Mouse (Mus musculus): ENCODE measurements around the gene Umad1. TPM values are rescaled to one million over a fixed set of nuclear protein-coding genes. Genes with fewer than 3 reads are reported as not detected.

Umad1 gene
- polyA plus RNA-seq, 1 experiment from 2014 or later = 17.9 TPM

- Histone ChIP-seq H3K27me3 (ENCODE audit: control insufficient read depth, insufficient read depth, low read length) (no peaks in the 10 kb centered on the region), H3K9ac (ENCODE audit: low read length) (no peak overlapping the region), H3K4me3 (ENCODE audit: low read depth, low read length) (no peak overlapping the region), H3K36me3 (ENCODE audit: control insufficient read depth, insufficient read depth, low read length) (no peaks in the 10 kb centered on the region), H3K4me1 (replicated peaks; ENCODE audit: control insufficient read depth, insufficient read depth) (peaks cover 2% of the 10 kb centered on the region; the same call in 1 of the 2 replicates), H3K9me3 (ENCODE audit: control insufficient read depth, low read length) (no peaks in the 10 kb centered on the region), H3K4me2 (replicated peaks; ENCODE audit: low read depth) (no peak overlapping the region), H3K27ac (replicated peaks) (no peak overlapping the region)
- no peak for TF ChIP-seq CTCF (IDR thresholded peaks at IDR 0.05; ENCODE audit: low read depth)
- no peak for TF ChIP-seq EP300 (optimal IDR thresholded peaks at IDR 0.05)
- WGBS = 79% methylated on average over 3 of the region's 3 CpGs
- no peak for DNase-seq (ENCODE audit: low spot score)
- ATAC-seq (ENCODE audit: low FRiP score, low TSS enrichment) = no peak
These were observed 210.8 kb downstream of the Umad1 start for GRCm38 (mm10) chr6:8469918-8470317.

- 89% methylated on average over 3 of the region's 3 CpGs for WGBS
- Histone ChIP-seq H3K36me3 (ENCODE audit: control insufficient read depth, insufficient read depth, low read length) (no peaks in the 10 kb centered on the region), H3K27ac (replicated peaks) (no peak overlapping the region), H3K9me3 (ENCODE audit: control insufficient read depth, low read length) (no peaks in the 10 kb centered on the region), H3K4me1 (replicated peaks; ENCODE audit: control insufficient read depth, insufficient read depth) (peaks cover 2% of the 10 kb centered on the region; the same call in 1 of the 2 replicates), H3K9ac (ENCODE audit: low read length) (no peak overlapping the region), H3K4me2 (replicated peaks; ENCODE audit: low read depth) (no peak overlapping the region), H3K4me3 (ENCODE audit: low read depth, low read length) (no peak overlapping the region), H3K27me3 (ENCODE audit: control insufficient read depth, insufficient read depth, low read length) (no peaks in the 10 kb centered on the region)
- TF ChIP-seq CTCF (IDR thresholded peaks at IDR 0.05; ENCODE audit: low read depth) (no peak), EP300 (optimal IDR thresholded peaks at IDR 0.05) (no peak)
- ATAC-seq (ENCODE audit: low FRiP score, low TSS enrichment) (no peak), DNase-seq (ENCODE audit: low spot score) (no peak)
These were observed 213.0 kb downstream of the Umad1 start for GRCm38 (mm10) chr6:8472125-8472524.

- no peak for TF ChIP-seq CTCF (IDR thresholded peaks at IDR 0.05; ENCODE audit: low read depth)
- TF ChIP-seq EP300 (optimal IDR thresholded peaks at IDR 0.05) = no peak
- Histone ChIP-seq H3K4me2 (replicated peaks; ENCODE audit: low read depth) (no peak overlapping the region), H3K36me3 (ENCODE audit: control insufficient read depth, insufficient read depth, low read length) (no peaks in the 10 kb centered on the region), H3K4me1 (replicated peaks; ENCODE audit: control insufficient read depth, insufficient read depth) (no peaks in the 10 kb centered on the region), H3K27me3 (ENCODE audit: control insufficient read depth, insufficient read depth, low read length) (no peaks in the 10 kb centered on the region), H3K9ac (ENCODE audit: low read length) (no peak overlapping the region), H3K4me3 (ENCODE audit: low read depth, low read length) (no peak overlapping the region), H3K9me3 (ENCODE audit: control insufficient read depth, low read length) (no peaks in the 10 kb centered on the region), H3K27ac (replicated peaks) (no peak overlapping the region)
- 24% methylated on average over 5 of the region's 5 CpGs for WGBS
- ATAC-seq (ENCODE audit: low FRiP score, low TSS enrichment) (no peak), DNase-seq (ENCODE audit: low spot score) (no peak)
These were observed 213.8 kb downstream of the Umad1 start for GRCm38 (mm10) chr6:8472915-8473314.

- ATAC-seq (ENCODE audit: low FRiP score, low TSS enrichment) = no peak
- no peaks in the 10 kb centered on the region for H3K4me1 ChIP-seq (replicated peaks; ENCODE audit: control insufficient read depth, insufficient read depth)
These were observed 214.4 kb downstream of the Umad1 start for GRCm38 (mm10) chr6:8473498-8473897.

GRCm38 (mm10) chr6:8474316-8474715 lies 215.2 kb downstream of the Umad1 start:
- no peaks in the 10 kb centered on the region for H3K36me3 ChIP-seq (ENCODE audit: control insufficient read depth, insufficient read depth, low read length)
- ATAC-seq (ENCODE audit: low FRiP score, low TSS enrichment) = no peak
- 72% methylated on average over 3 of the region's 3 CpGs for WGBS
- H3K4me2 ChIP-seq (replicated peaks; ENCODE audit: low read depth) = no peak overlapping the region
- H3K27ac ChIP-seq (replicated peaks) = no peak overlapping the region
- H3K4me3 ChIP-seq (ENCODE audit: low read depth, low read length) = no peak overlapping the region
- H3K9ac ChIP-seq (ENCODE audit: low read length) = no peak overlapping the region
- H3K9me3 ChIP-seq (ENCODE audit: control insufficient read depth, low read length) = no peaks in the 10 kb centered on the region
- no peak for DNase-seq (ENCODE audit: low spot score)
- no peaks in the 10 kb centered on the region for H3K27me3 ChIP-seq (ENCODE audit: control insufficient read depth, insufficient read depth, low read length)
- no peak for TF ChIP-seq EP300 (optimal IDR thresholded peaks at IDR 0.05)
- no peak for TF ChIP-seq CTCF (IDR thresholded peaks at IDR 0.05; ENCODE audit: low read depth)
- no peaks in the 10 kb centered on the region for H3K4me1 ChIP-seq (replicated peaks; ENCODE audit: control insufficient read depth, insufficient read depth)

More at GRCm38 (mm10) chr6:8473498-8473897, 214.4 kb downstream of the Umad1 start:
- Histone ChIP-seq H3K4me3 (ENCODE audit: low read depth, low read length) (no peak overlapping the region), H3K36me3 (ENCODE audit: control insufficient read depth, insufficient read depth, low read length) (no peaks in the 10 kb centered on the region), H3K9ac (ENCODE audit: low read length) (no peak overlapping the region), H3K4me2 (replicated peaks; ENCODE audit: low read depth) (no peak overlapping the region), H3K9me3 (ENCODE audit: control insufficient read depth, low read length) (no peaks in the 10 kb centered on the region), H3K27me3 (ENCODE audit: control insufficient read depth, insufficient read depth, low read length) (no peaks in the 10 kb centered on the region), H3K27ac (replicated peaks) (peak overlapping the region; percentile 30; the same call in 1 of the 2 replicates)
- WGBS = 34% methylated on average over 5 of the region's 5 CpGs
- DNase-seq (ENCODE audit: low spot score) = no peak
- TF ChIP-seq CTCF (IDR thresholded peaks at IDR 0.05; ENCODE audit: low read depth) = no peak
- TF ChIP-seq EP300 (optimal IDR thresholded peaks at IDR 0.05) = no peak

- H3K4me3 ChIP-seq (ENCODE audit: low read depth, low read length) = no peak overlapping the region
- no peak overlapping the region for H3K27ac ChIP-seq (replicated peaks)
- H3K9ac ChIP-seq (ENCODE audit: low read length) = no peak overlapping the region
- H3K36me3 ChIP-seq (ENCODE audit: control insufficient read depth, insufficient read depth, low read length) = no peaks in the 10 kb centered on the region
- no peak for ATAC-seq (ENCODE audit: low FRiP score, low TSS enrichment)
- no peak for TF ChIP-seq EP300 (optimal IDR thresholded peaks at IDR 0.05)
- no peak for TF ChIP-seq CTCF (IDR thresholded peaks at IDR 0.05; ENCODE audit: low read depth)
- H3K9me3 ChIP-seq (ENCODE audit: control insufficient read depth, low read length) = no peaks in the 10 kb centered on the region
- no peak for DNase-seq (ENCODE audit: low spot score)
- H3K4me2 ChIP-seq (replicated peaks; ENCODE audit: low read depth) = no peak overlapping the region
- WGBS = 49% methylated on average over 4 of the region's 4 CpGs
- H3K27me3 ChIP-seq (ENCODE audit: control insufficient read depth, insufficient read depth, low read length) = no peaks in the 10 kb centered on the region
- no peaks in the 10 kb centered on the region for H3K4me1 ChIP-seq (replicated peaks; ENCODE audit: control insufficient read depth, insufficient read depth)
These were observed 215.7 kb downstream of the Umad1 start for GRCm38 (mm10) chr6:8474820-8475219.
